ENCODE assay signal across 23 mouse cellular contexts in the genomic region with DNA sequence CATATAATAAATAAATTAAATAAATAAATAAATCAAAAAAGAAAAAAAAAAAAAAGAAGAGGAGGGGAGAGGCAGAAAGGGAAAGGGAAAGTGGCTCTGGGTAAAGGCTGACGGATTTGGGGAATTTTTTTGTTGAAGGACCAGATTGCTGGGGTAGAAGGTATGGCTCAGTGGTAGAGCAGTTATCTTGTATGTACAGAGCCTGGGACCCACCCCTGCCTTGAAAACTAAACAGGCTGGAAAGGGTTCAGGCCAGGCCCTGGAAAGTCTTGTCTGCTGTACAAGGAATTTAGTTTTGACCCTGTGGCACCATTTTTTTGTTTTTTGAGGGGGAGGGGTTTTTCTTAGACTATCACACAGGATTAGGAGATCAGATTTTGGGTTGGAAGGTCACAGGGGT. TPM values are rescaled to one million over a fixed set of nuclear protein-coding genes. Genes with fewer than 3 reads are reported as not detected.
DNase-seq lines count a peak whose midpoint lies in the region; ATAC-seq and TF ChIP-seq lines count a peak whose summit lies in the region.
"Had no signal": no experiment of that assay in that cellular context is flagged by ENCODE, and none has a peak within 500 bp of the region (broad histone marks: within the 10 kb centered on the region; RNA-seq: fewer than 3 reads in every experiment).

No protein-coding gene starts in this region.

- peak; percentile 43 for DNase-seq in liver
- no peak for DNase-seq in liver, postnatal 0 days
- DNase-seq in liver, embryonic 13.5 days = no peak
- DNase-seq in heart, postnatal 4 days = no peak
- DNase-seq in testis, postnatal 10 days (ENCODE audit: low spot score) = no peak
- DNase-seq: adrenal gland, adult 8-10 months; adrenal gland, postnatal 25 days; cerebellum, adult 11-12 months; cerebellum, adult 8-10 months; cerebellum, postnatal 10 days; cerebellum, postnatal 36 days; gastrocnemius, postnatal 10 days; gastrocnemius, postnatal 36 days; heart, adult 2 months had no signal

- 73% methylated on average over 1 of the region's 1 CpGs for WGBS in liver, postnatal 0 days (ENCODE audit: insufficient replicate concordance)
- WGBS in liver, embryonic 13.5 days (ENCODE audit: insufficient replicate concordance) = 44% methylated on average over 1 of the region's 1 CpGs
- 58% methylated on average over 1 of the region's 1 CpGs for WGBS in liver, embryonic 16.5 days (ENCODE audit: insufficient replicate concordance)

- no peaks in the 10 kb centered on the region for H3K36me3 ChIP-seq in liver, postnatal 0 days (replicated peaks; ENCODE audit: insufficient read depth, low read length)
- H3K36me3 ChIP-seq in liver, embryonic 13.5 days = peaks cover 12% of the 10 kb centered on the region
- 0 out of 2 replicates have a peak, but pooled peaks cover 3% of the 10 kb centered on the region for H3K36me3 ChIP-seq in liver, embryonic 16.5 days (ENCODE audit: control insufficient read depth, insufficient read depth)
- H3K36me3 ChIP-seq: forebrain, embryonic 15.5 days; hindbrain, embryonic 10.5 days; hindbrain, embryonic 13.5 days had no signal

- no peaks in the 10 kb centered on the region for H3K9me3 ChIP-seq in liver, postnatal 0 days (ENCODE audit: low read length)
- H3K9me3 ChIP-seq in liver, embryonic 13.5 days (replicated peaks) = no peaks in the 10 kb centered on the region
- H3K9me3 ChIP-seq in liver, embryonic 16.5 days (replicated peaks; ENCODE audit: control insufficient read depth, low read length) = no peaks in the 10 kb centered on the region
- H3K9me3 ChIP-seq: forebrain, embryonic 12.5 days; forebrain, embryonic 15.5 days; hindbrain, embryonic 10.5 days; hindbrain, embryonic 13.5 days had no signal

- peaks cover 8% of the 10 kb centered on the region for H3K4me1 ChIP-seq in liver, postnatal 0 days (ENCODE audit: insufficient read depth)
- peaks cover 44% of the 10 kb centered on the region for H3K4me1 ChIP-seq in liver, embryonic 13.5 days (replicated peaks)
- peaks cover 15% of the 10 kb centered on the region for H3K4me1 ChIP-seq in liver, embryonic 16.5 days (ENCODE audit: control insufficient read depth, low read depth, low read length)
- H3K4me1 ChIP-seq: hindbrain, embryonic 10.5 days had no signal

- no peak for ATAC-seq in liver, postnatal 0 days
- peak; percentile 76 for ATAC-seq in liver, embryonic 13.5 days (ENCODE audit: low read depth)
- peak; percentile 74 for ATAC-seq in liver, embryonic 16.5 days (ENCODE audit: low read depth)
- ATAC-seq: activated CD4-positive, CD25-positive, alpha-beta regulatory T cell, adult 4 months; forebrain, embryonic 15.5 days; hindbrain, embryonic 16.5 days had no signal

- no peak overlapping the region for H3K4me3 ChIP-seq in liver, postnatal 0 days (ENCODE audit: low read depth, low read length)
- H3K4me3 ChIP-seq in liver, embryonic 13.5 days (replicated peaks) = no peak overlapping the region
- H3K4me3 ChIP-seq in liver, embryonic 16.5 days (ENCODE audit: low read depth, low read length) = no peak overlapping the region
- H3K4me3 ChIP-seq: forebrain, embryonic 12.5 days; forebrain, embryonic 15.5 days; heart, adult 2 months; hindbrain, embryonic 10.5 days; hindbrain, embryonic 13.5 days had no signal

- TF ChIP-seq CTCF in liver, postnatal 0 days (IDR thresholded peaks at IDR 0.05; ENCODE audit: low read depth) = no peak

- no peak for TF ChIP-seq EP300 in liver, postnatal 0 days (IDR thresholded peaks at IDR 0.05; ENCODE audit: low read depth)

- no peak overlapping the region for H3K27ac ChIP-seq in liver, postnatal 0 days (ENCODE audit: low read depth)
- H3K27ac ChIP-seq in liver, embryonic 13.5 days = no peak overlapping the region; the same call in 1 of the 2 replicates
- H3K27ac ChIP-seq in liver, embryonic 16.5 days (ENCODE audit: low read length) = no peak overlapping the region
- H3K27ac ChIP-seq: forebrain, embryonic 12.5 days; heart, adult 2 months; hindbrain, embryonic 10.5 days; hindbrain, embryonic 13.5 days had no signal

- H3K4me2 ChIP-seq in liver, postnatal 0 days (ENCODE audit: low read depth, low read length) = no peak overlapping the region
- H3K4me2 ChIP-seq in liver, embryonic 13.5 days = no peak overlapping the region
- H3K4me2 ChIP-seq in liver, embryonic 16.5 days (ENCODE audit: low read depth, low read length) = no peak overlapping the region
- H3K4me2 ChIP-seq: forebrain, embryonic 12.5 days; forebrain, embryonic 15.5 days; heart, embryonic 11.5 days; hindbrain, embryonic 13.5 days had no signal

- no peaks in the 10 kb centered on the region for H3K27me3 ChIP-seq in liver, postnatal 0 days (ENCODE audit: insufficient read depth, low read length)
- no peaks in the 10 kb centered on the region for H3K27me3 ChIP-seq in liver, embryonic 13.5 days
- H3K27me3 ChIP-seq in liver, embryonic 16.5 days (ENCODE audit: control insufficient read depth, insufficient read depth, low read depth, low read length) = no peaks in the 10 kb centered on the region
- H3K27me3 ChIP-seq: forebrain, embryonic 12.5 days; forebrain, embryonic 15.5 days; hindbrain, embryonic 13.5 days had no signal

- no peak overlapping the region for H3K9ac ChIP-seq in liver, postnatal 0 days (replicated peaks)
- H3K9ac ChIP-seq in liver, embryonic 13.5 days = no peak overlapping the region
- H3K9ac ChIP-seq in liver, embryonic 16.5 days (ENCODE audit: low read depth, low read length) = no peak overlapping the region
- H3K9ac ChIP-seq: forebrain, embryonic 12.5 days; forebrain, embryonic 15.5 days; hindbrain, embryonic 13.5 days had no signal

RNA-seq across cellular contexts. Expression of a gene that starts 7.0 kb away (rescaled TPM):
- polyA plus RNA-seq in liver, postnatal 0 days (2015; fragmentation: Nextera tagmentation; extraction: Ambion mirVana) = 30.6 and 31.2 TPM in 2 replicates
- 84.1 and 90.4 TPM in 2 replicates for polyA plus RNA-seq in liver, embryonic 13.5 days (2015; fragmentation: Nextera tagmentation; extraction: Ambion mirVana)
- polyA plus RNA-seq in liver, embryonic 16.5 days (2015; fragmentation: Nextera tagmentation; extraction: Ambion mirVana) = 41.2 and 47.8 TPM in 2 replicates
- total RNA-seq in heart, postnatal 4 days (2021) = 10 to 100 TPM; 10.5 to 12.7 TPM

RNA-seq across cellular contexts. Expression of a gene that starts 14.8 kb away (rescaled TPM):
- polyA plus RNA-seq in liver, postnatal 0 days (2015; fragmentation: Nextera tagmentation; extraction: Ambion mirVana) = 139 and 141 TPM in 2 replicates
- polyA plus RNA-seq in liver, embryonic 13.5 days (2015; fragmentation: Nextera tagmentation; extraction: Ambion mirVana) = 44.7 and 48.6 TPM in 2 replicates
- 65.7 and 73.0 TPM in 2 replicates for polyA plus RNA-seq in liver, embryonic 16.5 days (2015; fragmentation: Nextera tagmentation; extraction: Ambion mirVana)
- 10 to 100 TPM; 29.7 to 33.0 TPM for total RNA-seq in heart, postnatal 4 days (2021)

RNA-seq across cellular contexts. Expression of a gene that starts 22.1 kb away (rescaled TPM):
- 30.3 and 33.6 TPM in 2 replicates for polyA plus RNA-seq in liver, postnatal 0 days (2015; fragmentation: Nextera tagmentation; extraction: Ambion mirVana)
- 82.3 and 83.1 TPM in 2 replicates for polyA plus RNA-seq in liver, embryonic 13.5 days (2015; fragmentation: Nextera tagmentation; extraction: Ambion mirVana)
- polyA plus RNA-seq in liver, embryonic 16.5 days (2015; fragmentation: Nextera tagmentation; extraction: Ambion mirVana) = 52.7 and 53.1 TPM in 2 replicates
- total RNA-seq in heart, postnatal 4 days (2021) = 10 to 100 TPM; 36.3 to 37.0 TPM

RNA-seq across cellular contexts. Expression of a gene that starts 22.8 kb away (rescaled TPM):
- 133 and 149 TPM in 2 replicates for polyA plus RNA-seq in liver, postnatal 0 days (2015; fragmentation: Nextera tagmentation; extraction: Ambion mirVana)
- polyA plus RNA-seq in liver, embryonic 13.5 days (2015; fragmentation: Nextera tagmentation; extraction: Ambion mirVana) = 469 and 494 TPM in 2 replicates
- 394 and 409 TPM in 2 replicates for polyA plus RNA-seq in liver, embryonic 16.5 days (2015; fragmentation: Nextera tagmentation; extraction: Ambion mirVana)
- total RNA-seq in heart, postnatal 4 days (2021) = under 1 TPM in 1 of 2 experiments, not detected in 1; 0.23 TPM
- total RNA-seq: gastrocnemius, postnatal 36 days; heart, postnatal 25 days had no signal

RNA-seq across cellular contexts. Expression of a gene that starts 29.4 kb away (rescaled TPM):
- polyA plus RNA-seq in liver, postnatal 0 days (2015; fragmentation: Nextera tagmentation; extraction: Ambion mirVana) = 15.4 and 16.0 TPM in 2 replicates
- 9.3 and 10.4 TPM in 2 replicates for polyA plus RNA-seq in liver, embryonic 13.5 days (2015; fragmentation: Nextera tagmentation; extraction: Ambion mirVana)
- polyA plus RNA-seq in liver, embryonic 16.5 days (2015; fragmentation: Nextera tagmentation; extraction: Ambion mirVana) = 12.5 and 13.6 TPM in 2 replicates
- 1 to 10 TPM; 6.0 to 7.1 TPM for total RNA-seq in heart, postnatal 4 days (2021)
